Mouse (Mus musculus) liver, adult 2 months (tissue): ENCODE measurements at regions not wholly inside any gene's neighbourhood (a gene's known extent, or its start where the extent isn't known, plus 50 kb on each side); places are given as distances from the start of the nearest gene placed in this dataset.

Experiments used
- CTCF ChIP-seq: fragments of 200-500 bp; IDR thresholded peaks from 2 replicates; pipeline ENCODE4 v1.5.1; 2011; ENCODE audit warnings: low read depth, low read length, control low read depth
- POLR2A ChIP-seq: fragments of 200-500 bp; IDR thresholded peaks from 2 replicates; pipeline ENCODE4 v1.6.1; 2011; ENCODE audit warnings: low read length, control low read depth; ENCODE audit not compliant: insufficient read depth; ENCODE audit errors: extremely low read depth

DNA sequence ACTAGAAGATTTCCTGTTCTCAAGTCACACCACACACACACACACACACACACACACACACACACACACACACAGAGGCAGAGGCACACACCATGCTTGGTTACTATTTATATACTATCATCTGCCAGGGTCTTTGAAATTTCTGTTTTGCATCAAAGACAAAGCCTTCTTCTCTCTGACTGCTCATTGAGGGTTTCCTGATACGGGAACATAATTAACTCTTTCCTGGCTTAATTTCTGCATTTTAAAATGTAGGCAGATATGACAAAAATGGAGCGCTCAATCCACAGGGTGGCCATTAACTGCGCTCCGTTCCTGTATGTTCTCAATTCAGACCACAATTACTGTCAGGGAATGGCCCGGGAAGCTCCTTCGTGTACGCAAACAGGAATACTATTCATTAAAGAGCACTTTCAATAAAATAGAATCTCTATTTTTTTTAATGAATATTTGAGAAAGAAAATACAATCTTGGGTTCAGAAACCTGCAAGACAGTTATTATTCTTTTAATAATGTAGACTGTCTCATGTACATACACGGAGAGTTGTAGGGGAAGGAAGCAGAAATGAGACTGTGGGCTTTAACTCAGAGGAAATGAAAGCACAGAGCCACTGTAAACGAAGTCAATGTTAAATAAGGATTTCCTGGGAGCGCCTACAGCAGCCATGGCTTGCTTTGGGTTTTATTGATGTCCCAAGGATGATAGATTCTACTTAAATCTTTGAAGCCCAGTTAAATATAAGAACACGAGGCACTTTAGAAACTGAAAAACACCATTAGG, 300.5 kb upstream of the Galnt5 start:
- no peak for TF ChIP-seq CTCF
- TF ChIP-seq POLR2A, result no peak
